Mouse (Mus musculus): ENCODE data around the gene Nol4l.

- TF ChIP-seq CTCF (IDR thresholded peaks at IDR 0.05; ENCODE audit: borderline replicate concordance, insufficient read depth, low read depth, low read length) (no peak), POLR2A (IDR thresholded peaks at IDR 0.05; ENCODE audit: borderline replicate concordance, insufficient read depth, low read length) (no peak)
Observed at GRCm38 (mm10) chr2:153547633-153548032, 17.9 kb upstream of the Nol4l start.

Data from cerebellum, adult 2 months (tissue).